Mouse (Mus musculus) heart, embryonic 10.5 days (tissue): Measurements from ENCODE around the gene Ddb1. TPM values are rescaled to one million over a fixed set of nuclear protein-coding genes. Genes with fewer than 3 reads are reported as not detected.
A peak's percentile ranks its signal among the peaks of the same experiment; 100 is the strongest.

Source experiments
- DNase-seq: peaks from one replicate; pipeline ENCODE4 v3.0.0-alpha.2; 2017; ENCODE audit warnings: low spot score
- H3K27ac ChIP-seq: fragments of 300-500 bp; sonication (generic); 2 replicates; pipeline ENCODE4 v1.5.1; 2016; ENCODE audit warnings: mild to moderate bottlenecking
- H3K27me3 ChIP-seq: fragments of 300-500 bp; sonication (generic); 2 replicates; pipeline ENCODE4 v1.6.1; 2016; ENCODE audit warnings: mild to moderate bottlenecking; ENCODE audit not compliant: poor library complexity, insufficient read depth, severe bottlenecking
- H3K36me3 ChIP-seq: fragments of 300-500 bp; sonication (generic); 2 replicates; pipeline ENCODE4 v1.6.1; 2016; ENCODE audit warnings: mild to moderate bottlenecking, moderate library complexity
- H3K4me1 ChIP-seq: fragments of 300-500 bp; sonication (generic); 2 replicates; pipeline ENCODE4 v1.6.1; 2016; ENCODE audit warnings: mild to moderate bottlenecking
- H3K4me3 ChIP-seq: fragments of 300-500 bp; sonication (generic); 2 replicates; pipeline ENCODE4 v1.5.1; 2016; ENCODE audit warnings: mild to moderate bottlenecking, moderate library complexity
- H3K9me3 ChIP-seq: fragments of 300-500 bp; sonication (generic); 2 replicates; pipeline ENCODE4 v1.6.1; 2016; ENCODE audit warnings: mild to moderate bottlenecking, moderate library complexity
- WGBS: fragments of 180-500 bp; shearing (Covaris S2); methylation state at CpG from one replicate; pipeline ENCODE4 v1.1.7; 2016; 5-methylcytosine and 5-hydroxymethylcytosine counted together
- polyA plus RNA-seq: library from polyadenylated mRNA; unstranded; fragments of >200 nt; fragmentation: Nextera tagmentation; extraction: Ambion mirVana; gene quantifications from 2 replicates; pipeline ENCODE4 v1.2.1, GENCODE M21; 2016

The Ddb1 gene
- polyA plus RNA-seq, 1 experiment from 2014 or later = 410 TPM

- peak overlapping the region; percentile 45 for H3K4me3 ChIP-seq
- H3K27ac ChIP-seq = peak overlapping the region; percentile 97
- no peak for DNase-seq
- H3K36me3 ChIP-seq = peaks cover 30% of the 10 kb centered on the region
- peaks cover 35% of the 10 kb centered on the region for H3K4me1 ChIP-seq
- H3K27me3 ChIP-seq = no peaks in the 10 kb centered on the region
- 20% methylated on average over 6 of the region's 6 CpGs for WGBS
- H3K9me3 ChIP-seq = no peaks in the 10 kb centered on the region
Observed at GRCm38 (mm10) chr19:10602247-10602769, 2.8 kb upstream of the Ddb1 start.

- peaks cover 35% of the 10 kb centered on the region for H3K36me3 ChIP-seq
- WGBS = 4% methylated on average over 9 of the region's 9 CpGs
- DNase-seq = peak; percentile 93
- peak overlapping the region; percentile 45 for H3K4me3 ChIP-seq
- no peaks in the 10 kb centered on the region for H3K27me3 ChIP-seq
- peaks cover 35% of the 10 kb centered on the region for H3K4me1 ChIP-seq
- H3K27ac ChIP-seq = peak overlapping the region; percentile 97
- no peaks in the 10 kb centered on the region for H3K9me3 ChIP-seq
Observed at GRCm38 (mm10) chr19:10602787-10603186, 2.3 kb upstream of the Ddb1 start.

- peaks cover 35% of the 10 kb centered on the region for H3K4me1 ChIP-seq
Observed at GRCm38 (mm10) chr19:10603660-10604523, 1.2 kb upstream of the Ddb1 start.

GRCm38 (mm10) chr19:10604534-10604933 lies 593 bp upstream of the Ddb1 start:
- Histone ChIP-seq H3K36me3 (peaks cover 41% of the 10 kb centered on the region), H3K27me3 (no peaks in the 10 kb centered on the region), H3K4me3 (peak overlapping the region; percentile 93), H3K4me1 (peaks cover 35% of the 10 kb centered on the region), H3K27ac (peak overlapping the region; percentile 97), H3K9me3 (no peaks in the 10 kb centered on the region)
- 60% methylated on average over 3 of the region's 3 CpGs for WGBS
- DNase-seq = no peak

More at GRCm38 (mm10) chr19:10603660-10604523, 1.2 kb upstream of the Ddb1 start:
- H3K27ac ChIP-seq = peak overlapping the region; percentile 97
- no peak overlapping the region for H3K4me3 ChIP-seq
- no peak for DNase-seq
- no peaks in the 10 kb centered on the region for H3K27me3 ChIP-seq
- H3K9me3 ChIP-seq = no peaks in the 10 kb centered on the region
- peaks cover 41% of the 10 kb centered on the region for H3K36me3 ChIP-seq
- 84% methylated on average over 18 of the region's 18 CpGs for WGBS

- Histone ChIP-seq H3K36me3 (peaks cover 45% of the 10 kb centered on the region), H3K4me3 (peak overlapping the region; percentile 93), H3K27ac (peak overlapping the region; percentile 97), H3K9me3 (no peaks in the 10 kb centered on the region), H3K27me3 (no peaks in the 10 kb centered on the region), H3K4me1 (peaks cover 35% of the 10 kb centered on the region)
- 5% methylated on average over 20 of the region's 20 CpGs for WGBS
- no peak for DNase-seq
Observed at GRCm38 (mm10) chr19:10605901-10606622, 935 bp downstream of the Ddb1 start.

GRCm38 (mm10) chr19:10608573-10609240 lies 3.6 kb downstream of the Ddb1 start:
- Histone ChIP-seq H3K36me3 (peaks cover 72% of the 10 kb centered on the region), H3K4me3 (no peak overlapping the region), H3K27ac (no peak overlapping the region), H3K4me1 (peaks cover 21% of the 10 kb centered on the region), H3K9me3 (no peaks in the 10 kb centered on the region), H3K27me3 (no peaks in the 10 kb centered on the region)
- no peak for DNase-seq
- 90% methylated on average over 5 of the region's 5 CpGs for WGBS

GRCm38 (mm10) chr19:10634106-10634871 lies 29.2 kb downstream of the Ddb1 start, which contains the start of gene Vwce:
Vwce (plus strand) TSS chr19:10634213.
- Histone ChIP-seq H3K27me3 (peaks cover 15% of the 10 kb centered on the region; the same call in 1 of the 2 replicates), H3K36me3 (peaks cover 27% of the 10 kb centered on the region), H3K9me3 (no peaks in the 10 kb centered on the region), H3K4me1 (peaks cover 23% of the 10 kb centered on the region), H3K27ac (peak within 1 kb of the TSS; percentile 76), H3K4me3 (peak within 1 kb of the TSS; percentile 61)
- DNase-seq = peak; percentile 88
- 2% methylated on average over 32 of the region's 32 CpGs for WGBS

- peaks cover 23% of the 10 kb centered on the region for H3K4me1 ChIP-seq
- peak overlapping the region; percentile 76 for H3K27ac ChIP-seq
- peak overlapping the region; percentile 61 for H3K4me3 ChIP-seq
- 3% methylated on average over 21 of the region's 21 CpGs for WGBS
- DNase-seq = peak; percentile 91
- H3K27me3 ChIP-seq = peaks cover 15% of the 10 kb centered on the region; the same call in 1 of the 2 replicates
- H3K36me3 ChIP-seq = peaks cover 21% of the 10 kb centered on the region
- no peaks in the 10 kb centered on the region for H3K9me3 ChIP-seq
Observed at GRCm38 (mm10) chr19:10634872-10635318, 29.8 kb downstream of the Ddb1 start.

- no peak for DNase-seq
- Histone ChIP-seq H3K9me3 (no peaks in the 10 kb centered on the region), H3K36me3 (no peaks in the 10 kb centered on the region), H3K27ac (no peak overlapping the region), H3K4me1 (peaks cover 31% of the 10 kb centered on the region), H3K4me3 (no peak overlapping the region), H3K27me3 (peaks cover 29% of the 10 kb centered on the region; the same call in 1 of the 2 replicates)
- 48% methylated on average over 7 of the region's 7 CpGs for WGBS
Observed at GRCm38 (mm10) chr19:10637840-10638239, 32.7 kb downstream of the Ddb1 start.

GRCm38 (mm10) chr19:10640080-10640479 lies 35.0 kb downstream of the Ddb1 start:
- 7% methylated on average over 5 of the region's 5 CpGs for WGBS
- peak overlapping the region; percentile 15; the same call in 1 of the 2 replicates for H3K4me3 ChIP-seq
- DNase-seq = no peak
- H3K27me3 ChIP-seq = peaks cover 29% of the 10 kb centered on the region
- no peaks in the 10 kb centered on the region for H3K9me3 ChIP-seq
- no peak overlapping the region for H3K27ac ChIP-seq
- H3K4me1 ChIP-seq = peaks cover 17% of the 10 kb centered on the region
- H3K36me3 ChIP-seq = no peaks in the 10 kb centered on the region

GRCm38 (mm10) chr19:10640589-10641378 lies 35.7 kb downstream of the Ddb1 start:
- Histone ChIP-seq H3K27ac (no peak overlapping the region), H3K4me1 (peaks cover 13% of the 10 kb centered on the region), H3K36me3 (no peaks in the 10 kb centered on the region), H3K27me3 (peaks cover 22% of the 10 kb centered on the region), H3K4me3 (peak overlapping the region; percentile 15; the same call in 1 of the 2 replicates), H3K9me3 (no peaks in the 10 kb centered on the region)
- WGBS = 50% methylated on average over 13 of the region's 13 CpGs
- no peak for DNase-seq
